Mouse (Mus musculus) stomach, postnatal 0 days (tissue): Measurements from ENCODE around the gene Lbx1.

Experiments
- CTCF ChIP-seq: IDR thresholded peaks from 2 replicates; pipeline ENCODE4 v1.5.1; 2016; ENCODE audit warnings: antibody characterized with exemption, low read depth, mild to moderate bottlenecking, moderate library complexity
- EP300 ChIP-seq: optimal IDR thresholded peaks from 2 replicates; pipeline ENCODE3; 2016; ENCODE audit warnings: antibody characterized with exemption

DNA sequence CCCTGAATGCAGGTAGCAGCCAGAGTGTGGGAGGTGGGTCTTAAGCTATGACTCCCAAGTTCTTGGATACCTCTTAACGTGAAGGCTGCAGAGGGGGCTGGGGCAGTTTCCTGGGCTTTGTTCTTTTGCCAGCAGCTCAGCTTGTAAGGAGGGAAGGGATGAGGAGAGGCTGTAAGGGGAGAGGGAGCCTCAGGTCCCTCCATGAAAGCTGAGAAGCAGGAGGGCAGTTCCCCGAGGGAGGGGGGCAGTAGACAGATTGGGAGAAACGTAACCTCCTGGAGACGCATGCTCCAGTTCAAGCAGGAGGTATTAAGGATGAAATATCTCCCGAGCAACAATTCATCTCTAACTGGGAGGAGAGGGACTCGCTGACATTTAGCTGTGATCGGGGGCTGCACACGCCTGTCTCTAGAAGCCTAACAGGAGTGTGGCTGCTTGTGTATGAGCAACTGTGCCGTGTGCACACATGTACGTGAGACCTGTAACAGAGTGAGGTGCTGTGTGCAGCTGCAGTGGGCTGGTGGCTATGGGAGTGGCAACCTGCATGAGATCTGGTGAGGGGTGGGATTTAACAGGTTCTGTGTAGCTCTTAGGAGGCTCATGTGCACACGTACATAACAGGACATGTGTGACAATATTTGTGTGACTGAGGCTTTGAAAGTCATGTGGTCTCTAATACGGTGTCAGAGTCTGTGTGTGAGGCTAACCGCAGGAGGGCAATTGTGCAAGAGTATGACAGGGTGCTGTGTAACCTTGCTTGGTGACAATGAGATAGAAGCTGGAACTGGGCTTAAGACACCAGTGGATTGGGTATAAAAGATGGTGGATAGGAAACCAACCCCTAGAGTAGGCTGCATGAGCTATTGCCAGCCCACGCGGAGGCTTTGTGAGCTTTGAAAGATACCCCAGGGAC lies 22.1 kb upstream of the Lbx1 start:
- TF ChIP-seq CTCF (no peak), EP300 (no peak)
